Mouse (Mus musculus) MEL (cell line): ENCODE data around the gene Zbtb7b. TPM values are rescaled to one million over a fixed set of nuclear protein-coding genes. Genes with fewer than 3 reads are reported as not detected.

Experiments used
- DNase-seq: peaks from one replicate; pipeline ENCODE4 v3.0.0; 2011; ENCODE audit warnings: low read depth, low spot score
- H3K27ac ChIP-seq: 2 replicates; pipeline ENCODE4 v1.5.1; 2012; ENCODE audit warnings: low read depth, mild to moderate bottlenecking, control low read depth, low read length, moderate library complexity; ENCODE audit not compliant: control insufficient read depth
- H3K27me3 ChIP-seq, 2 experiments: fragments of 150-350 bp in 1 of 2; sonication (generic) in 1 of 2; 2 replicates each; pipeline ENCODE4 v1.6.1; 2012; ENCODE audit warnings: low read length in 2 of 2, mild to moderate bottlenecking in 2 of 2, improper control_type of control experiment in 1 of 2, moderate library complexity in 1 of 2; ENCODE audit not compliant: insufficient read depth in 2 of 2, control insufficient read depth in 1 of 2
- H3K36me3 ChIP-seq, 2 experiments: 2 replicates each; pipeline ENCODE4 v1.6.1; 2012 to 2014; ENCODE audit warnings: low read length in 2 of 2, improper control_type of control experiment in 1 of 2, inconsistent platforms in 1 of 2, mild to moderate bottlenecking in 1 of 2; ENCODE audit not compliant: insufficient read depth in 2 of 2, control insufficient read depth in 1 of 2
- H3K4me1 ChIP-seq, 2 experiments: fragments of 150-350 bp in 1 of 2; sonication (generic) in 1 of 2; 2 replicates each; pipeline ENCODE4 v1.6.1; 2012; ENCODE audit warnings: low read length in 2 of 2, improper control_type of control experiment in 1 of 2, mild to moderate bottlenecking in 1 of 2; ENCODE audit not compliant: insufficient read depth in 2 of 2, control insufficient read depth in 1 of 2
- H3K4me3 ChIP-seq, 2 experiments: fragments of 150-350 bp in 1 of 2; sonication (generic) in 1 of 2; 2 replicates each; pipeline ENCODE4 v1.5.1; 2012; ENCODE audit warnings: low read depth in 2 of 2, low read length in 2 of 2, mild to moderate bottlenecking in 2 of 2, moderate library complexity in 2 of 2, control low read depth in 1 of 2, improper control_type of control experiment in 1 of 2; ENCODE audit not compliant: control insufficient read depth in 1 of 2, insufficient read depth in 1 of 2
- H3K79me2 ChIP-seq: 2 replicates; pipeline ENCODE4 v1.6.1; 2012; ENCODE audit warnings: mild to moderate bottlenecking, low read length, moderate library complexity; ENCODE audit not compliant: control insufficient read depth, poor library complexity, insufficient read depth
- H3K9ac ChIP-seq: 2 replicates; pipeline ENCODE4 v1.6.1; 2012; ENCODE audit warnings: low read depth, mild to moderate bottlenecking, control low read depth, low read length, moderate library complexity; ENCODE audit not compliant: control insufficient read depth, poor library complexity, severe bottlenecking
- H3K9me3 ChIP-seq: fragments of 150-350 bp; sonication (generic); replicated peaks from 2 replicates; pipeline ENCODE4 v1.6.1; 2012; ENCODE audit warnings: mild to moderate bottlenecking, low read length, improper control_type of control experiment, moderate library complexity; ENCODE audit not compliant: insufficient read depth
- BHLHE40 ChIP-seq: IDR thresholded peaks from 2 replicates; pipeline ENCODE4 v1.6.1; 2012; ENCODE audit warnings: low read depth, mild to moderate bottlenecking, inconsistent platforms, low read length, improper control_type of control experiment, borderline replicate concordance
- CTCF ChIP-seq, 3 experiments: IDR thresholded peaks in 2 of 3; conservative IDR thresholded peaks in 1 of 3; 2 replicates each; pipeline ENCODE4 v1.5.1; 2011 to 2012; ENCODE audit warnings: low read length in 3 of 3, low read depth in 2 of 3, mild to moderate bottlenecking in 2 of 3, improper control_type of control experiment in 1 of 3, inconsistent platforms in 1 of 3, mixed read lengths in 1 of 3, moderate library complexity in 1 of 3; ENCODE audit not compliant: control insufficient read depth in 1 of 3, insufficient read depth in 1 of 3, poor library complexity in 1 of 3, severe bottlenecking in 1 of 3
- EP300 ChIP-seq, 2 experiments: IDR thresholded peaks; 2 replicates each; pipeline ENCODE4 v1.6.1; 2011; ENCODE audit warnings: improper control_type of control experiment in 2 of 2, low read length in 2 of 2, low read depth in 1 of 2, mild to moderate bottlenecking in 1 of 2
- ETS1 ChIP-seq: IDR thresholded peaks from 2 replicates; pipeline ENCODE4 v1.6.1; 2012; ENCODE audit warnings: low read depth, mild to moderate bottlenecking, inconsistent platforms, low read length, improper control_type of control experiment, moderate library complexity
- GABPA ChIP-seq: IDR thresholded peaks from 2 replicates; pipeline ENCODE4 v1.6.1; 2012; ENCODE audit warnings: low read depth, mild to moderate bottlenecking, inconsistent platforms, low read length, improper control_type of control experiment, moderate library complexity
- GATA1 ChIP-seq: IDR thresholded peaks from 2 replicates; pipeline ENCODE4 v1.6.1; 2011; ENCODE audit warnings: low read depth, low read length, improper control_type of control experiment
- HCFC1 ChIP-seq: IDR thresholded peaks from 2 replicates; pipeline ENCODE4 v1.6.1; 2012; ENCODE audit warnings: low read depth, mild to moderate bottlenecking, inconsistent platforms, low read length, improper control_type of control experiment, moderate library complexity
- JUND ChIP-seq: IDR thresholded peaks from 2 replicates; pipeline ENCODE4 v1.6.1; 2011; ENCODE audit warnings: low read depth, mild to moderate bottlenecking, improper control_type of control experiment, low read length
- MAFK ChIP-seq: IDR thresholded peaks from 2 replicates; pipeline ENCODE4 v1.6.1; 2011; ENCODE audit warnings: low read depth, mild to moderate bottlenecking, low read length, improper control_type of control experiment, borderline replicate concordance
- MAX ChIP-seq: IDR thresholded peaks from 2 replicates; pipeline ENCODE4 v1.6.1; 2011; ENCODE audit warnings: low read length, improper control_type of control experiment
- MAZ ChIP-seq: IDR thresholded peaks from 2 replicates; pipeline ENCODE4 v1.6.1; 2012; ENCODE audit warnings: low read depth, mild to moderate bottlenecking, inconsistent platforms, low read length, improper control_type of control experiment
- MEF2A ChIP-seq: IDR thresholded peaks from 2 replicates; pipeline ENCODE4 v1.6.1; 2014; ENCODE audit warnings: low read depth, mild to moderate bottlenecking, inconsistent platforms, low read length, improper control_type of control experiment; ENCODE audit not compliant: poor library complexity, insufficient replicate concordance, severe bottlenecking; ENCODE audit errors: extremely low read depth
- MYB ChIP-seq: IDR thresholded peaks from 2 replicates; pipeline ENCODE4 v1.6.1; 2011; ENCODE audit warnings: mild to moderate bottlenecking, low read depth, low read length, improper control_type of control experiment
- NELFE ChIP-seq: IDR thresholded peaks from 2 replicates; pipeline ENCODE4 v1.6.1; 2011; ENCODE audit warnings: low read depth, low read length, improper control_type of control experiment
- NRF1 ChIP-seq: IDR thresholded peaks from 2 replicates; pipeline ENCODE4 v1.6.1; 2014; ENCODE audit warnings: low read depth, mild to moderate bottlenecking, inconsistent platforms, low read length, improper control_type of control experiment, moderate library complexity; ENCODE audit not compliant: poor library complexity, insufficient read depth, severe bottlenecking
- POLR2A ChIP-seq, 2 experiments: IDR thresholded peaks; 2 replicates each; pipeline ENCODE4 v1.6.1; 2011 to 2012; ENCODE audit warnings: low read length in 2 of 2, mild to moderate bottlenecking in 2 of 2, control low read depth in 1 of 2, improper control_type of control experiment in 1 of 2, low read depth in 1 of 2, moderate library complexity in 1 of 2; ENCODE audit not compliant: control insufficient read depth in 1 of 2, insufficient read depth in 1 of 2, poor library complexity in 1 of 2
- POLR2AphosphoS2 ChIP-seq: IDR thresholded peaks from 2 replicates; pipeline ENCODE4 v1.6.1; 2011; ENCODE audit warnings: low read length, improper control_type of control experiment
- RAD21 ChIP-seq: IDR thresholded peaks from 2 replicates; pipeline ENCODE4 v1.6.1; 2011; ENCODE audit warnings: mild to moderate bottlenecking, low read depth, low read length, improper control_type of control experiment
- SIN3A ChIP-seq: IDR thresholded peaks from 2 replicates; pipeline ENCODE4 v1.6.1; 2012; ENCODE audit warnings: low read length, improper control_type of control experiment, inconsistent platforms
- SMC3 ChIP-seq: IDR thresholded peaks from 2 replicates; pipeline ENCODE4 v1.6.1; 2011; ENCODE audit warnings: low read depth, low read length, improper control_type of control experiment
- TCF12 ChIP-seq: IDR thresholded peaks from 2 replicates; pipeline ENCODE4 v1.6.1; 2014; ENCODE audit warnings: low read depth, mild to moderate bottlenecking, inconsistent platforms, low read length, improper control_type of control experiment, moderate library complexity
- UBTF ChIP-seq: IDR thresholded peaks from 2 replicates; pipeline ENCODE4 v1.6.1; 2012; ENCODE audit warnings: low read depth, mild to moderate bottlenecking, inconsistent platforms, low read length, improper control_type of control experiment, moderate library complexity, borderline replicate concordance; ENCODE audit not compliant: insufficient read depth
- USF2 ChIP-seq, 2 experiments: IDR thresholded peaks; 2 replicates each; pipeline ENCODE4 v1.6.1; 2011 to 2012; ENCODE audit warnings: improper control_type of control experiment in 2 of 2, low read length in 2 of 2, borderline replicate concordance in 1 of 2, inconsistent platforms in 1 of 2, low read depth in 1 of 2, mild to moderate bottlenecking in 1 of 2; ENCODE audit not compliant: insufficient read depth in 1 of 2
- ZC3H11A ChIP-seq: IDR thresholded peaks from 2 replicates; pipeline ENCODE4 v1.6.1; 2012; ENCODE audit warnings: low read depth, mild to moderate bottlenecking, inconsistent platforms, low read length, improper control_type of control experiment
- ZNF384 ChIP-seq: IDR thresholded peaks from 2 replicates; pipeline ENCODE4 v1.6.1; 2012; ENCODE audit warnings: low read depth, mild to moderate bottlenecking, inconsistent platforms, low read length, improper control_type of control experiment
- polyA plus RNA-seq, 2 experiments: library from polyadenylated mRNA; stranded (reverse) in 1 of 2; unstranded in 1 of 2; fragments of >175 nt in 1 of 2; fragments of >200 nt in 1 of 2; gene quantifications; 2 replicates each; pipeline versions ENCODE4 v1.2.1 to v1.2.4; 2012; ENCODE audit warnings: low replicate concordance in 2 of 2, low read depth in 1 of 2; ENCODE audit not compliant: insufficient read length in 2 of 2, insufficient read depth in 1 of 2, missing spikeins in 1 of 2
- total RNA-seq: library from RNA; depleted of rRNA; stranded (reverse); fragments of 300-350 nt; gene quantifications from 2 replicates; pipeline ENCODE4 v1.2.3, GENCODE M21; 2012

Zbtb7b gene
- total and polyA plus RNA-seq, 3 experiments = 8.5 to 20.1 TPM; not detected in 1

DNA sequence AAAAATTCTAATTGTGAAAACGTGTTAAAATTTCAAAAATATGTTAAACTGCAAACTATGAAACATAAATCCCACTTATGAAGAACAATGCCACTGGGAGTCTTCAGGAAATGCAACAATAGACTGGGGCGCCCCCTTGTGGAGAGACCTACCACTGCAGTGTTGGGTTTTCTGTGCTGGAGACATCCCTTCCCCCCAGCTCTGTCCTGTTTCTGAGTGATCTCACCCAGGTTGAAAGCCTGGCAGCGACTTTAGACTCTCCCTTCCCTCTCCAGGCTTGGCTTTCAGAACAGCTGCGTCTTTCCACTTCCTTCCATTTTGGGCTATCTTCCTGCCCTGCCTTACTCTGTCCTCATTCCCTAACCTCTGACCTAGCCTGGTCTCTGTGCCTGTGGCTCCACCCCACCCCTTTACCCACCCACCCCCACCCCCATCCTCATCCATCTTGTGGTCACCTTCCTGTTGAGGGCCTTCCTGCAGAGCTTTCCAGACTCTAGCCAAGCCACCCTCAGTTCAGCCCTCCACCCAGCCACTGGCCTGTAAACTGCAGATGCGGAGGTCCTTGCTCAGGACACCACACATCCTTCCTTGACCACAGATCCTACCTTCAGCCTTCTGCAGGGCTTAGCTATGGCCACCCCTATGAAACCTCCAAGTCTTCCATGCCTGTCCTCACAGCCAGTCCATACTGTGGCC lies 39.6 kb downstream of the Zbtb7b start (continued):
- TF ChIP-seq NELFE (no peak), ZC3H11A (peak; percentile 73), MAZ (0 out of 2 replicates have a peak, but pooled peaks have one; percentile 24), EP300 (IDR thresholded peaks at IDR 0.05; ENCODE audit: low read depth in 1 of 2, low read length in 2 of 2) (no peak), UBTF (no peak), ZNF384 (no peak), TCF12 (no peak), JUND (no peak), GATA1 (no peak), GABPA (no peak), MEF2A (no peak), HCFC1 (no peak)

DNA sequence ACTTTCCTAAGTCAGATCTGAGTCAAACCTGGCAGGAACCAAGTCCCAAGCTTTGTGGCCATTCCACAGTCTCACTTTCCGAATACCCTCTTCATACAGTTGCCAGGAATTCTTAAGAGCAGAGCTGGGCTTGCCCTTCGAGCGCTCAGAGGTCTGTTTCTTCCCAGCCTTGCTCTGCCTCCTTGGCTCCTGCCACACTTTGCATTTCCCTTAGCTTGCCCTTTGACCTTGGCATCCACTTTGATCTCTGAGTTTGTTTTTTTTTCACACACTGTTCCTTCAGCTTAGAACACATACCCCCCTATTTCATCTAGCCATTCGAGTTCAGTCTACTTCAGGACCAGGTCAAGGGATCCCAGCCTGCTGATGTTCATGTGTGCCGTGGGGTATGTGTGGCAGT lies 43.3 kb downstream of the Zbtb7b start:
- no peak for TF ChIP-seq RAD21
- no peak for TF ChIP-seq MEF2A
- TF ChIP-seq SMC3 = no peak
- no peak for TF ChIP-seq MAFK
- no peak for TF ChIP-seq GATA1
- no peak for TF ChIP-seq POLR2AphosphoS2
- no peak for TF ChIP-seq JUND
- DNase-seq = no peak
- no peak overlapping the region for H3K4me3 ChIP-seq
- peaks cover 0 to 7% of the 10 kb centered on the region in 2 experiments; a peak in 2 of 4 replicates for H3K36me3 ChIP-seq
- no peaks in the 10 kb centered on the region for H3K27me3 ChIP-seq
- no peak overlapping the region for H3K9ac ChIP-seq
- no peaks in the 10 kb centered on the region for H3K9me3 ChIP-seq
- H3K27ac ChIP-seq = no peak overlapping the region
- peaks cover 0 to 19% of the 10 kb centered on the region in 2 experiments; a peak in 2 of 4 replicates for H3K4me1 ChIP-seq
- peaks cover 3% of the 10 kb centered on the region; the same call in 1 of the 2 replicates for H3K79me2 ChIP-seq

DNA sequence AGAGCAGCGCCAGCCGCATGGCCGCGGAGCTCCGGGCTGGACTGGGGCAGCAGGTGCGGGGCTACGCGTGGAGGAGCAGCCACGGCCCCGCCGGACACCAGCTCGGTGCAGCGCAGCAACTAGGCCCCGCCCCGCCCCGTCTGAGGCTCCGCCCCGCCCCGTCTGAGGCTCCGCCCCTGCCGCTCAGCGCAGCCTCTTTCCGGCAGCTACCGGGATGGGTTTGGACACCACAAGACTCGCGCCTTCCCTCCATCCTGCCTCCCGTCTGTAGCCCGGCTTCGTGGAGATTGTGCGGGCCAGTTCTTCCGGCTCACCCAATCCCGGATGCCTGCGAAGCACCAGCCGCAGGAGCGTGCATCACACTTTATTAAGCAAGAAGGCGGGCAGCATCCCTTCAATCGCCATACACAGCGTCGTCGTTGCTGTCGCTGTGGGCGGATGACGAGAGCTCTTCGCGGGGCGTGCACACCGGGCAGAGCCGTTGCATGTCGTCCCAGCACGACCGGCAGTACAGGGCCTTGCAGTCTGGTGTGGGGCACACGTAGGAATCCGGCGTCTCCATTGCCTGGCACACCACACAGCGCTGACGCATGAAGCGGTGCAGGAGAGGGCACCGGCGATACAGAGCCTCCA lies 44.6 kb downstream of the Zbtb7b start, which contains the start of gene Adam15:
Gene Adam15, minus strand, starts transcription at position 128 of the 633 bp plus-strand sequence.
- Histone ChIP-seq H3K9me3 (no peaks in the 10 kb centered on the region), H3K4me3 (peak within 1 kb of the TSS; percentile 87 to 88), H3K4me1 (peaks cover 0 to 19% of the 10 kb centered on the region in 2 experiments; a peak in 2 of 4 replicates), H3K27me3 (no peaks in the 10 kb centered on the region), H3K27ac (no peak within 1 kb of the TSS), H3K79me2 (peaks cover 3% of the 10 kb centered on the region; the same call in 1 of the 2 replicates), H3K36me3 (peaks cover 0 to 7% of the 10 kb centered on the region in 2 experiments; a peak in 2 of 4 replicates), H3K9ac (peak within 1 kb of the TSS; percentile 74)
- DNase-seq = peak; percentile 91
- TF ChIP-seq ZNF384 (no peak), BHLHE40 (no peak), MAX (peak; percentile 75), NELFE (peak; percentile 41), CTCF (IDR thresholded peaks at IDR 0.05 in 2 of 3, conservative IDR thresholded peaks at IDR 0.05 in 1 of 3; ENCODE audit: control insufficient read depth in 1 of 3, insufficient read depth in 1 of 3, low read depth in 2 of 3, low read length in 3 of 3, poor library complexity in 1 of 3, severe bottlenecking in 1 of 3) (no peak), POLR2A (IDR thresholded peaks at IDR 0.05; ENCODE audit: control insufficient read depth in 1 of 2, insufficient read depth in 1 of 2, low read depth in 1 of 2, low read length in 2 of 2, poor library complexity in 1 of 2) (peak; percentile 44 to 65; a peak in 3 of 4 replicates), UBTF (no peak), TCF12 (peak; percentile 35; the same call in 1 of the 2 replicates), SIN3A (peak; percentile 47; the same call in 1 of the 2 replicates), MYB (no peak), USF2 (IDR thresholded peaks at IDR 0.05; ENCODE audit: borderline replicate concordance in 1 of 2, insufficient read depth in 1 of 2, low read depth in 1 of 2, low read length in 2 of 2) (no peak), RAD21 (no peak), NRF1 (peak; percentile 56), MAFK (no peak), ETS1 (no peak), MAZ (no peak; the same call in 1 of the 2 replicates)
